Mouse (Mus musculus): ENCODE data around the gene Bgn.
A peak's percentile ranks its signal among the peaks of the same experiment; 100 is the strongest.

The Bgn gene

DNA sequence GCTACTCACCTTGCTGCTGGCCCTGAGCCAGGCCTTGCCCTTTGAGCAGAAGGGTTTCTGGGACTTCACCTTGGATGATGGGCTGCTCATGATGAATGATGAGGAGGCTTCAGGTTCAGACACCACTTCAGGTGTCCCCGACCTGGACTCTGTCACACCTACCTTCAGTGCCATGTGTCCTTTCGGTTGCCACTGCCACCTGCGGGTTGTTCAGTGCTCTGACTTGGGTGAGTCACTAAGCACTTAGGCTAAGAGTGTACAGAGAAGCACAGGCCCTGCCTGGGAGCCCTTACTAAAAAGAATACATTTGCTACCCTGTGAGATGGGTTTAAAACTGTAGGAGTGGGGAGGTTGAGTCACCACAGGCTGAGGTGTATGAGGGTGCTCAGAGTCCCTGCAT lies 7.4 kb downstream of the Bgn start:
- no peak for DNase-seq

DNA sequence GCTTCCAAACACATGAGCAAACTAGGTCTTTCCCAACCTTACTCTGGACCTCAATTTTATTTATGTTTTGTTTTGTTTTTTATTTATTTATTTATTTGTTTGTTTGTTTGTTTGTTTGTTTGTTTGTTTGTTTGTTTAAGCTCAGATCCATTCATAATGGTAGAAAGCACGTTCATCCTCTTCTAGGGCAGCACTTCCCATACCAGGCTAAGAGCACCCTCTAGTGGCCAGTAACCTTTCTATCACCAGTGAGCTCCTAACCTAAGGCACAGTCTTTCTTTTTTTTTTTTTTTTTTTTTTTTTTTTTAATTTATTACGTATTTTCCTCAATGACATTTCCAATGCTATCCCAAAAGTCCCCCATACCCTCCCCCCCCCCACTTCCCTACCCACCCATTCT lies 10.2 kb downstream of the Bgn start:
- peak; percentile 33 for DNase-seq

DNA sequence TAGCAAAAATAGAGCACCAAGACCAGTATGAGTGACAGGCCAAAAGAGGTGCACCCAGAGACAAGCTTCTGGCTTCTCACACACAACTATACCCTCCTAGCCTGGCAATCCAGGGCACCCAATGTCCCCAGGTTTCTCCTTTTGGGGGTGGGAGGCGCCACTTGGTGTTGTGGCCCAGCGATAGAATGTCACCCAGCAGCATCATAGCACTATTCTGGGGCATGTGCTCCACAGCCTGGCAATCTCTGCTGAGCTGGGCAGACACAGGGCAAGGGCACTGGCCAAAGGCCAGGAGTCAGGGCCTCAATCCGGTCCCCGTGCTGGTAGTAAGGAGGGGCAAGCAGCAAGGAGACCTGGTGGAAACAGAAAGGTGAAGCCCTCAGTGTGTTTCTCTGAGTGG lies 13.3 kb downstream of the Bgn start:
- no peak for DNase-seq

GRCm38 (mm10) chrX:73505130-73505735 lies 21.8 kb downstream of the Bgn start:
- DNase-seq: no peak

- DNase-seq: no peak
These were observed 23.2 kb downstream of the Bgn start for GRCm38 (mm10) chrX:73506577-73506976.

GRCm38 (mm10) chrX:73509209-73509608 lies 25.8 kb downstream of the Bgn start:
- DNase-seq: no peak

GRCm38 (mm10) chrX:73512904-73513303 lies 29.5 kb downstream of the Bgn start:
- DNase-seq: no peak

GRCm38 (mm10) chrX:73516556-73516955 lies 33.2 kb downstream of the Bgn start:
- no peak for DNase-seq

DNA sequence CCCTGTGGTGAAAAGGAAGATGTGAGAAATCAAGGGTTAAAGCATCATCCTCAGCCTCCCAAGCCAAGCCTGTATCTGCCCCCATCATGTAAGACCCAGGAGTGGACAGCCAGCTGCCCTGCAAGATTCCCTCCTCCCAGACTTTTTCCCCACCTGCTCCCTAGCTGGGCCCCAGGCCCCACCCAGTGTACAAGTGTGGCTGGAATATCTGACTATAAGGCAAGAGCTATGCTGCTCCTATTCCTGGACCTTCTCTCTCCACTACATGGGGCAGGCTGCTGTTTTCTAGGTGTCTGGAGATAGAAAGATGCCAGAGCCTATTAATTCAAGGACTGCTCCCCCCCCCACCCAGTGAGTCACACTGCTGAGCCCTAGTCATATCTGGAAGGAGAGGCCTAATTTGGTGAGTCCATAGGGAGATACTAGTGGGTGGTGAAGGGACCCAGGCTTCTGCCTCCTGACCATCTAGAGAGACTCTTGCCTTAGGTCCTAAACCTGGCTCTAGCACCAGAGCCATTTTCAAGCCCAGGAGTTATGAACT lies 33.7 kb downstream of the Bgn start:
- DNase-seq: no peak

GRCm38 (mm10) chrX:73520692-73521091 lies 37.3 kb downstream of the Bgn start:
- DNase-seq: no peak

- peak; percentile 32 for DNase-seq
These were observed 41.2 kb downstream of the Bgn start for GRCm38 (mm10) chrX:73524318-73525222.

- DNase-seq: no peak
These were observed 42.1 kb downstream of the Bgn start for GRCm38 (mm10) chrX:73525223-73526140.

DNA sequence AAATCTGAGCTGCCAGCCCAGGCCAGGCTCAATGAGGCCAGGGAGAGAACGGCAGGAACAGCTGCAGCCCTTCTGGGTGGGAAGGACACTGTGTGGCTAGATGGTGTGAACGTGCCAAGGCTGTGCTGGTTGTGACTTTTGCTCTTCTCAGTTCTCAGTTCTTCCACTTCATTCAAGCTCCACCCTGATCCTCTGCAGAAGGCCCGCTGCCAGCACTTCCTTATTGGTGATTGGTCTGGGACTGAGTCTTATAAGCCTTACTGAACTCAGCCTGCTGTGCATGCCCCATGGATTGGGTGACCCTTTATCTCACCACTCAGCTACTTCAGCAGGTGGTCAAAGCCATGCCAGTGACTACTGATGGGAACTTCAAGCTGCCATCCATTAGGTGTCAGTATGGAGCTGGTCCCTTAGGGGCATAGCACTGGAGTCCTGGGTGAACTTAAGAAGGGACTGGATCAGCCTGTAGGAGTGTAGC lies 43.0 kb downstream of the Bgn start:
- DNase-seq: no peak

- DNase-seq: no peak
These were observed 54.5 kb downstream of the Bgn start for GRCm38 (mm10) chrX:73537875-73538274.

- DNase-seq: no peak
These were observed 59.9 kb downstream of the Bgn start for GRCm38 (mm10) chrX:73543340-73543739.

Measured in right cerebral cortex, postnatal 4 days (tissue).